Mouse (Mus musculus): ENCODE data around the gene Eef1a2.

DNA sequence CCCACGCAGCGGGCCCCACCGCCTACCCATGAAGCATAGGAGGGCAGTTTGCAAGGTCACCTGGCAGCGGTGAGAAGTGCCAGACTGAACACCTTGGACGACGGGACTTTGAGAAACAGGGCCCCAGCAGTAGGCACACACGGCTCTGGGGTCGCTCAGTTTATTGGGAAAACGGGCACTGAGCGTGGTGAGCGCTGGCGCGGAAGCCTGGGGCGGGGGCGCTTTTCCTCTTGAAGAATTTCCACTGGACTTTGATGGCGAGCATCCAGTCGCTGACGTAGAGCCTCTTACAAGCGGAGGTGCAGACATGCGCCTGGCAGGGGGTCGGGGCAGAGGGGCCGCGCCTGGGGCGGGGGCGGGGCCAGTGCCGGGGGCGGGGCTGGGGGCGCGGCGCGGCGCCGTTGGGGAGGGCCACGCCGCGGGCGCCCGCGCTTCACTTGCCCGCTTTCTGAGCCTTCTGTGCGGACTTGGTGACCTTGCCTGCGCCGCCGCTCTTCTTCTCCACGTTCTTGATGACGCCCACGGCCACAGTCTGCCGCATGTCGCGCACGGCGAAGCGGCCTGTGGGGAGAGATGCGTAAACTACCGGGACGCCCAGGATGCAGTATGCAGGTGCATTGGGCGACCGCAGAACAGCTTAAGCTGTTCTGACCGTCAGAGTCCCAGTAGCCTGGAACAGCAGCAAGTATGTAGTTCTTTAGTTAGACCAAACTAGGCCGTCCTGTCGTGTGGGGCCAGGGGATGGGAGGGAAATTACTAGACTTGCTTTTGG, 9.1 kb downstream of the Eef1a2 start:
- TF ChIP-seq CTCF (IDR thresholded peaks at IDR 0.05; ENCODE audit: low read depth, low read length): no peak
- TF ChIP-seq EP300 (IDR thresholded peaks at IDR 0.05; ENCODE audit: insufficient read depth, low read depth, low read length): no peak
- no peak for TF ChIP-seq POLR2A (IDR thresholded peaks at IDR 0.05; ENCODE audit: insufficient read depth, low read length)

All from ES-Bruce4 (cell line).